Mouse (Mus musculus): Measurements from ENCODE around the gene Mpp6. TPM values are rescaled to one million over a fixed set of nuclear protein-coding genes. Genes with fewer than 3 reads are reported as not detected.

Mpp6 gene
- polyA plus RNA-seq, 1 experiment, result 24.6 TPM

DNA sequence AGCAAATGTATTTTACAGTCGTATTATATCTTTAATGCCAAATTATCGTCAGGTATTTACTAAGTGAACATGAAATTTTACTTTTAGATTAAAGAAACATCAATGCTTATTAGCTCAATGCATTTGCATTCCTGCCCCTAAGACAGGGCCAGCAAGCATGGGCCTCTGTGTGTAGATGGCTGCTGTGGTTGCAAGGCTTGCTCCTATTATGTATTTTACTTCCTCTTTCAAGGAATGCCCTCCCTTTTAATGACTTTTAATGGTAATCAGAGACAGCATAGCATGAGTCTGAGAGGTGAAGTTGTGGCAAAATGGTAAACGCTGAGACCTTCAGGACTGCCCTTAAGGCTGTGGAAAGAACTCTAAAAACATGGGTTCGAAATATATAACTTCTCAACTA, 12.8 kb downstream of the Mpp6 start:
- no peak for TF ChIP-seq GATA1 (IDR thresholded peaks at IDR 0.05; ENCODE audit: low read length)

DNA sequence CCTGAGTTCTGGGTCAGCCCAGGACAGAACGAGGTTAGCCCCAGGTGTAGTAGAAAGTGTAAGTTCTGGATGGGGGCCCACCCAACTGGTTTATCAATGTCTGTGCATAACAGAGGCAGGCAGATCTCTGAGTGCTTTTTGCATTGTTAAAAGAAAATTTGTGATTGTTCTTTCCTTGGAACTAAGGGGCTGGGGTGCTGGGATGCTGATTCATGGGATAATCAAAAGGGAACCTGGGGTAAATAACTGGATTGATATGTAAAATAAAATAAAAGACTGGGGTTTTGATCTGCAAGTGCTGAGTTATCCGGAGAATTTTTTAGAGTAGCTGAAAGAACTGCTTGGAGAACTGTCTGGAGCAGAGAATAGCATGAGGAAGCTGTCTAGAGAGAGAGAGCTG, 14.2 kb downstream of the Mpp6 start:
- TF ChIP-seq GATA1 (IDR thresholded peaks at IDR 0.05; ENCODE audit: low read length), result no peak

GRCm38 (mm10) chr6:50126331-50126730, 16.3 kb downstream of the Mpp6 start:
- no peak for TF ChIP-seq GATA1 (IDR thresholded peaks at IDR 0.05; ENCODE audit: low read length)

- TF ChIP-seq GATA1 (IDR thresholded peaks at IDR 0.05; ENCODE audit: low read length), result no peak
These were observed 17.5 kb downstream of the Mpp6 start for GRCm38 (mm10) chr6:50127536-50127935.

GRCm38 (mm10) chr6:50137651-50138050, 27.6 kb downstream of the Mpp6 start:
- TF ChIP-seq GATA1 (IDR thresholded peaks at IDR 0.05; ENCODE audit: low read length), result no peak

DNA sequence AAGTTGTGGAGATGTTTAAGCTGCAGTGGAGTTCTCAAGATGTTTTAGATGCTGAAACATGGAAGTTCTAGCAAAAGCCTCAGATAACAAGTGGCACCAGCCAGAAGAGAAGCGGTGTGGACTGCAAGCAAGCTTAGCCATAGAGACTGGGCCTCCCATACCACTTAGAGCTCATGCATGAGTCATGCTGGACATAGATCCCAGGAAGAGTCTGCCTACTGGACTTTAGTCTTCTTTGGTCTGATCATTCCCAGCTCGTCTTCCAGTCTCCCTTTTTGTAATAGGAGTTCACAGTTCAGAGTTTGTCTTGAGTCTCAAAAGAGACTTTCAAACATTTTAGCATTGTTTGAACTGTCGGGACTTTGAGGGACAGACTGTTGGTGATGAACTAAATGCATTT, 29.5 kb downstream of the Mpp6 start:
- no peak for TF ChIP-seq GATA1 (IDR thresholded peaks at IDR 0.05; ENCODE audit: low read length)

DNA sequence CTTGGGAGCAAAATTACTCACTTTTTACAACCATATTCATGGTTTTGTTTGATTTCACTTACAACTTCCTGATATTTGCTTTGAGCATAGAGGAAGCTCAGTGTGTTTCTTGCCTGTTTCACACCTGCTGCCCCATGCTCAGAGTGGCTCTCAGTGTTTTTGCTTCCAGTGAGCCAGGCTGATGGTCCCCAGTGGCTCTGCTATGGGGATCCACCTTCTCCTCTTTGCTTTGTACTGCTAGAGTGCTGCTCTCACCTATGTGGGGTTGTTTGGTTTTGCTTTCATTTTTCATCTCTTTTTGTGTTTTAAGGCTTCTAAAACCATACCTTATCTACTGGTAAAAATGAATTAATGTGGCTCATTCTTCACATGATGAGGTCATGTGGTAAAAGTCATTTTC, 36.1 kb downstream of the Mpp6 start:
- TF ChIP-seq GATA1 (IDR thresholded peaks at IDR 0.05; ENCODE audit: low read length), result no peak

DNA sequence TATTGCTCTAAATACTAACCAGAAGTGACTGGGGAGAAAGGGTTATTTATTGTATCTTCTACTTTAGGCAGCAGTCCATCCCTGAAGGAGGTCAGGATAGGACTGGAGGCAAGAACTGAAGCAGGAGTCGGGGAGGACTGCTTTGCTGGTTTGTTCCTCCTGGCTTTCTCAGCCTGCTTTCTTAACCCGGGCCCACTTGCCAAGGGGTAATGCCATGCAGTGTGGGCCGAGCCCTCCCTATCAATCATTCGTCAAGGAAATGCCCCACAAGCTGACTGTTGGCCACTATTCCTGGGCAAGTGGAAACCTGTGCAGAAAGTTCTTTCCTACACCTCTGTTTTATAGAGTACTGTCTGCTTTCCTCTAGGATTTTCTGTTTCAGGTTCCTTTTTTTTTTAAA, 39.3 kb downstream of the Mpp6 start:
- no peak for TF ChIP-seq GATA1 (IDR thresholded peaks at IDR 0.05; ENCODE audit: low read length)

DNA sequence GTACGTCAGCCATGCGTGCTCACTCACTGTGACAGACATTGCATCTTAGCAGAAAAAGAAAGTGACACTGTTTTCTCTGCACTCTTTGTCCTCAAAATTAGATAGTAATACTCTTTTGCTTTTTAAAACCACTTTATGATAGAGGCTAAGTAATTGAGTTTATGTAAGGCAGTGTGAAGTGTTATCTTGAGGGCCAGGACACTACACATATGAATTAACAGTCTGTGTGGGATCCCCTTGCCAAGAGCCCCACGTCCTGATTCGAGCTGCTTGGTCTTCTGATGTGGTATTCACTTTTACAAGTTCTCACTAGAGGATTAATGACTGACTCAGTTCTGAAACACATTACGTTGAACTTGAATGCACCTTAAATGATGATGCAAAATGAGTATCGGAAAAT, 49.8 kb downstream of the Mpp6 start:
- no peak for TF ChIP-seq GATA1 (IDR thresholded peaks at IDR 0.05; ENCODE audit: low read length)

DNA sequence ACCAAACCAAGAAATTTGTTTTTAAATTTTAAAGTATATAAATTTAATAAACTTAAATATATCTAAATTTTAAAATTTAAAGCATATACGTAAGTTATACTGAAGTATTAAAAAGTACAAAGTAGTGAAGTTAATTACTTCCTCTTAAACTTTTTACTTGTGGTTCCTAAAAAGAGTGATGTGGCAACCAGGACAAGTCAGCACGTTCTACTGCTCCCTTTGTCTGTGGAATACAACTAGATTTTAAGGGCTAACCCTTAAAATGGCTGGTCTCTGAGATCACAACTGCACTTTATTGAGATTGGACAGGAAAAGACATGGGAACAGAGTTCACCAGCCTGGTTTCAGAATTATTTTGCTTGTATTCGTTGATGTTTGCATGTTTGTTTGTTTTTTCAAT, 53.0 kb downstream of the Mpp6 start:
- TF ChIP-seq GATA1 (IDR thresholded peaks at IDR 0.05; ENCODE audit: low read length), result no peak

- TF ChIP-seq GATA1 (IDR thresholded peaks at IDR 0.05; ENCODE audit: low read length), result no peak
These were observed 58.8 kb downstream of the Mpp6 start for GRCm38 (mm10) chr6:50168821-50169220.

- TF ChIP-seq GATA1 (IDR thresholded peaks at IDR 0.05; ENCODE audit: low read length), result no peak
These were observed 59.7 kb downstream of the Mpp6 start for GRCm38 (mm10) chr6:50169771-50170170.

DNA sequence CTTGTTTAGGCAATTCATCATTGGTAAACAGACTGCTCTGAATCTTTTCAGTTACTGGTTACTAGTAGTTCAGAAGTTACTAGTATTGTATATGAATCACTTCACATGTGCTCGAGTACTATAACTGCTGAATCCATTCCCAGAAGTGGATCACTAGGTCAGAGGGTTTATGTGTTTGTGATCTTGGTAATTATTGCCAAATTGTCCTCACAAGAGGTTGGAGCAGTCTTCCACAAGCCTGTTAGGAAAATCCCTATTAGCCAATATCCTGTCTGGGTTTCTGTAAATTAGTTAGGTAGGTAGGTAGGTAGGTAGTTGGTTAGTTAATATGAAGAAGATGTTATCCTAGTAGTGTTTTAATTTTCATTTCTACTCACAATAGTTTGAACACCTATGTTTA, 65.7 kb downstream of the Mpp6 start:
- TF ChIP-seq GATA1 (IDR thresholded peaks at IDR 0.05; ENCODE audit: low read length), result no peak

GRCm38 (mm10) chr6:50180189-50180588, 70.1 kb downstream of the Mpp6 start:
- no peak for TF ChIP-seq GATA1 (IDR thresholded peaks at IDR 0.05; ENCODE audit: low read length)

DNA sequence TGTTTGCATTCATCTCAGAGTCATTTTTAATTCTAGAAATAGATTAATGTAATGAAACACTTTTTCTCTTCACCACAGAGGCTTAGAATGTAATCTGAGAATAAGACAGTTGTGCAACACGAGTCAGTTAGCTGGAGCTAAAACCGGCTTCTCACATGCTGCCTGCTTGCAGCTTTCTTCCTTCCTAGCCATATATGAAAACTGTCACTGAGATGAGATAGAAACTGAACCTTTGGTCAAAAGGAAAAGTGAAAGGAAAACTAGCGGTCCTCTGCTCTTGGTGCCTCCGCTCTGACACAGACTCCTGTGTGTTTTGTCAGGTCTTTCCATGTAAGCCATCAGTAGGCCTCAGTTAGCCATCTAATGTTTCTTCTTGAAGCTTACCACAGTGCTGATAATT, 77.9 kb downstream of the Mpp6 start:
- no peak for TF ChIP-seq GATA1 (IDR thresholded peaks at IDR 0.05; ENCODE audit: low read length)

DNA sequence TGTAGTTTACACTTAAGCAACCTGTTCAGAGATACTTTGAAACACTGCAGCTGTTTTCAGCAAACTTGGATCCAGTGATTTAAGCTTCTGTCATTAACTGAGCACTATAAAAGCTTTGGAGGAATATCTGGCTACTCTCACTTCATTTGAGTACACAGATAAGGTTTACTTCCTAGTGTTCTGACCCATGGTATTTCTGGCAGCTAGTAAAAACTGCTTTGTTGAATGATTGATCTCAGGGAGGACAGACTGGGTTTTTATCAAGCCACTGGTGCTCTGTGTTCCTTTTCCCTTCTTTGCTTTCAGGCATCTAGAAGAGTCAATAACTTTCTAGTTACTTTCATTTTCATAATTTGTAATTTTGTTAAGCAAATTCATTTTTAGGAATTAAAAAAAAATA, 79.3 kb downstream of the Mpp6 start:
- no peak for TF ChIP-seq GATA1 (IDR thresholded peaks at IDR 0.05; ENCODE audit: low read length)

- TF ChIP-seq GATA1 (IDR thresholded peaks at IDR 0.05; ENCODE audit: low read length), result no peak
These were observed 81.6 kb downstream of the Mpp6 start for GRCm38 (mm10) chr6:50191605-50192004.

- no peak for TF ChIP-seq GATA1 (IDR thresholded peaks at IDR 0.05; ENCODE audit: low read length)
These were observed 82.1 kb downstream of the Mpp6 start for GRCm38 (mm10) chr6:50192169-50192568.
